Mouse (Mus musculus) kidney, adult 2 months (tissue): ENCODE data around the gene Kdm5a.

ENCODE experiments used
- CTCF ChIP-seq: fragments of 200-500 bp; conservative IDR thresholded peaks from 2 replicates; pipeline ENCODE4 v1.5.1; 2011; ENCODE audit warnings: low read depth, mild to moderate bottlenecking, control low read depth, low read length, moderate library complexity, mixed read lengths; ENCODE audit not compliant: insufficient read depth, insufficient read length
- POLR2A ChIP-seq: fragments of 200-500 bp; IDR thresholded peaks from one replicate; pipeline ENCODE4 v1.6.1; 2011; ENCODE audit warnings: low read depth, low read length, control low read depth

DNA sequence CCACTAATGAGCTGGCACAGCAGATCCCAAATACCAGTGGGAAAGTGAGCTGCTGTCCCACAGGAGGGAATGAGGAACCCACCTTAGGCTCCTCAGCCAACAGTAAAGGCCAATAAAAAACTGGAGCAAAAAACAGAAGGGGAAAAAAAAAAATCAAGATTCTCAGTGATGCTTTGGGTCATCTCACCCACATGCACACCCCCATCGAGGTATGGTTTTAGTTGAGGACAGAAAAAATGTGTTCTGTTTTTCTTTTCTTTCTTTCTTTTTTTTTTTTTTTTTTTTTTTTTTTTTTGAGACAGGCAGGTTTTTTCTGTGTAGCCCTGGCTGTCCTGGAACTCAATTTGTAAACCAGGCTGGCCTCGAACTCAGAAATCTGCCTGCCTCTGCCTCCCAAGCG is 89.6 kb downstream of the Kdm5a start:
- TF ChIP-seq POLR2A (no peak), CTCF (no peak)
